Mouse (Mus musculus) C2C12 (cell line): Measurements from ENCODE around the gene Ppp1r1a. TPM values are rescaled to one million over a fixed set of nuclear protein-coding genes. Genes with fewer than 3 reads are reported as not detected.

Experiments used
- H3K27me3 ChIP-seq: one replicate; pipeline ENCODE4 v1.6.1; 2011; ENCODE audit not compliant: control insufficient read depth, insufficient read depth, insufficient read length
- H3K36me3 ChIP-seq: one replicate; pipeline ENCODE4 v1.6.1; 2011; ENCODE audit not compliant: control insufficient read depth, insufficient read depth
- H3K4me3 ChIP-seq: one replicate; pipeline ENCODE4 v1.5.1; 2011; ENCODE audit warnings: mild to moderate bottlenecking, control low read depth; ENCODE audit not compliant: poor library complexity, insufficient read depth, severe bottlenecking
- H3K79me2 ChIP-seq: one replicate; pipeline ENCODE4 v1.6.1; 2011; ENCODE audit not compliant: control insufficient read depth, insufficient read depth
- H3K79me3 ChIP-seq: one replicate; pipeline ENCODE4 v1.6.1; 2011; ENCODE audit warnings: low read depth, control low read depth
- H3ac ChIP-seq: one replicate; pipeline ENCODE3; 2011; ENCODE audit warnings: low read depth; ENCODE audit not compliant: control insufficient read depth, insufficient read length
- CEBPB ChIP-seq: IDR thresholded peaks from one replicate; pipeline ENCODE4 v1.6.1; 2011; ENCODE audit warnings: low read depth, mild to moderate bottlenecking, control low read depth, moderate library complexity
- CTCF ChIP-seq: IDR thresholded peaks from one replicate; pipeline ENCODE4 v1.5.1; 2011; ENCODE audit not compliant: control insufficient read depth, insufficient read depth, insufficient read length
- FOSL1 ChIP-seq: IDR thresholded peaks from one replicate; pipeline ENCODE4 v1.8.0; 2011; ENCODE audit warnings: mild to moderate bottlenecking, low read length; ENCODE audit not compliant: poor library complexity, insufficient read depth, severe bottlenecking
- MAX ChIP-seq: IDR thresholded peaks from one replicate; pipeline ENCODE4 v1.6.1; 2011; ENCODE audit warnings: mild to moderate bottlenecking, control low read depth
- MYOD1 ChIP-seq: IDR thresholded peaks from one replicate; pipeline ENCODE4 v1.6.1; 2011; ENCODE audit warnings: low read depth; ENCODE audit not compliant: control insufficient read depth, insufficient read length
- MYOG ChIP-seq: IDR thresholded peaks from one replicate; pipeline ENCODE4 v1.6.1; 2011; ENCODE audit not compliant: control insufficient read depth, insufficient read length; ENCODE audit errors: extremely low read depth
- USF1 ChIP-seq: IDR thresholded peaks from one replicate; pipeline ENCODE4 v1.6.1; 2011; ENCODE audit warnings: low read depth, mild to moderate bottlenecking, control low read depth, moderate library complexity
- polyA plus RNA-seq: library from polyadenylated mRNA; unstranded; fragments of >200 nt; fragmentation: generic; extraction: Trizol; gene quantifications from one replicate; pipeline ENCODE4 v1.2.1, GENCODE M21; 2012; ENCODE audit warnings: missing spikeins

The Ppp1r1a gene
- polyA plus RNA-seq, 1 experiment, result 0.02 TPM

GRCm38 (mm10) chr15:103547983-103548382, 10.2 kb upstream of the Ppp1r1a start:
- no peaks in the 10 kb centered on the region for H3K79me2 ChIP-seq
- no peaks in the 10 kb centered on the region for H3K79me3 ChIP-seq
- no peaks in the 10 kb centered on the region for H3K36me3 ChIP-seq
- no peak overlapping the region for H3ac ChIP-seq
- H3K4me3 ChIP-seq, result no peak overlapping the region
- no peak for TF ChIP-seq MAX
- TF ChIP-seq CTCF, result no peak
- no peak for TF ChIP-seq USF1
- TF ChIP-seq MYOG, result no peak
- no peak for TF ChIP-seq CEBPB
- no peak for TF ChIP-seq FOSL1
- TF ChIP-seq MYOD1, result no peak
- H3K27me3 ChIP-seq, result peaks cover 7% of the 10 kb centered on the region

DNA sequence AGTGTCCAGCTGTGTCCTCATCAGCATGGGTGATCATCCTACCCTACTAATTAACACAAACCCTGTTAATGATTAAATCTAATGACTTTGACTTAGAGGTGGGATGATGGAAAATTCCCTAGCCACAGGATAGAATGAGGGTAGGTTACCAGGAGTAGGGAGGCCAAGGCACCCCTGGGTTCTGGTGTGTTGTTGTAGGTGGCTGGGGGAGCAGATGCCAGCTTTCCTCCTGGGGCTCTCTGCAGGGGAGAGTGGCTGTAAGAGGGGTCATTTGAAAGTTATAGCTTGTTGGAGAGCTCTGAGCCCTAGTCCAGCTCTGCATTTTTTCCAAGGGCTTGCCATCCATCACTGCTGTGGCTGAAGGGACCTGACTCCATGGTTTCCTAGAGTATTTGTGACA, 4.7 kb upstream of the Ppp1r1a start:
- Histone ChIP-seq H3K27me3 (peaks cover 28% of the 10 kb centered on the region), H3ac (no peak overlapping the region), H3K4me3 (no peak overlapping the region), H3K79me2 (no peaks in the 10 kb centered on the region), H3K79me3 (no peaks in the 10 kb centered on the region), H3K36me3 (no peaks in the 10 kb centered on the region)
- no peak for TF ChIP-seq MAX
- TF ChIP-seq CEBPB, result no peak
- no peak for TF ChIP-seq MYOG
- TF ChIP-seq USF1, result no peak
- no peak for TF ChIP-seq FOSL1
- no peak for TF ChIP-seq MYOD1
- TF ChIP-seq CTCF, result no peak

GRCm38 (mm10) chr15:103540646-103541045, 2.8 kb upstream of the Ppp1r1a start:
- Histone ChIP-seq H3K79me2 (no peaks in the 10 kb centered on the region), H3K79me3 (no peaks in the 10 kb centered on the region), H3ac (no peak overlapping the region), H3K36me3 (no peaks in the 10 kb centered on the region), H3K27me3 (peaks cover 47% of the 10 kb centered on the region), H3K4me3 (no peak overlapping the region)
- TF ChIP-seq CTCF (no peak), FOSL1 (no peak), USF1 (no peak), CEBPB (no peak), MYOG (no peak), MYOD1 (no peak), MAX (no peak)

DNA sequence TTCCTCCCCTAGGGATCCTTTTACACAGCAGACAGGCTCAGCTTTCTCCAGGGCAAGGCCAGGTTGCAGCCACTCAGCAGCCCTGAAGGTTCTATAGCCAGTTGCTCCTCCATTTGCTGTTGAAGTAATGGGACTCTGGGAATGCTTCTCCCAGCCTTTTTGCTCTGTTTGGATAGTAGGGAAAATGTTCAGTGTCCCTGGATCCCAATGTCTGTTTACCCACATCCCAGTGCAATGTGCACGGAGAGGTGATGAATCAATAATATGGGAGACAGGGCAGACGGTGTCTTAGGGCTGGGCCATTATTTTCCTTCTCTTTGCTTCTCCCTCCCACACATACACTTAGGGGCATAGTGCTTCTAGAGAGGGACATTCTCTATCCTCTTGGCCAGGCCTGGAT, 1.5 kb upstream of the Ppp1r1a start:
- H3K79me3 ChIP-seq, result no peaks in the 10 kb centered on the region
- no peaks in the 10 kb centered on the region for H3K36me3 ChIP-seq
- no peak overlapping the region for H3K4me3 ChIP-seq
- H3K79me2 ChIP-seq, result no peaks in the 10 kb centered on the region
- TF ChIP-seq MYOD1 (no peak), MYOG (no peak), CTCF (no peak), USF1 (no peak), CEBPB (no peak), MAX (no peak), FOSL1 (no peak)
- H3K27me3 ChIP-seq, result peaks cover 57% of the 10 kb centered on the region
- H3ac ChIP-seq, result no peak overlapping the region

DNA sequence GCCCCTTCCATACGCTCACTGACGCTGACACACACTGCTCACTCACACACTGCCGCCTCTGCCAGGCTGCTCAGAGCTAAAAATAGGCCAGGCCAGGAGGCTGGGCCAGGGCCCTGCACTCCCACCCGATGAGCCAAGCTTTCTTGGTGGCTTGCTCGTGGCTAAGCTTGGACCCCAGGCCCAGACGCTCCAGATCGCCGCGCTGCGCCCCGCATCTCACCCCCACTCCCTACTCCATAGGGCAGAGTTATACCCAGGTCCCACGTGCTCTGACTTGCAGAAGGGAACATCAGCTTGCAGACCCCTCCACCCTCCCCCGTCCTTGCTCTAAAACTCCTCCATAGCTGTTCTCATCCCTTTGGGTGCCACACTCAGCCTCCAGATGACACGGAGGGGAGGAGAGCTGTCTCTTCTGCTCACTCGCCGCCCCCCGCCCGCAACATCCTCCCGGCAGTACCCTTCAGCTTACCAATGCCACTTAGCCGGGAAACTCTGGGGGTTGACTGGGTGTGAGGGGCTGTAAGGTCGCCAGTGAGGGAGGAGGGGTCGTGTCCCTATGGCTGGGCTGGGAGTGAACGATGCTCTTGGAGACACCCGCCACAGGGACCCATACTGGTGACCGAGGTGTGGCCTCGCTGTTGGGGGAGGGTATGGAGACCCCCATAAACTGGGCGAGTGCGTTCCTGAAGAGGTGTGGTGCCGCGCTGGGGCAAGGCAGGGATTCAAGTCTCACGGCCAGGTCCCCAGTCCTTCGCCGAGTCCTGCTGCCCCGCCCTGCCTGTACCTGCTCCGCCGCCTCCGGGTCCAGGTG, 587 bp downstream of the Ppp1r1a start:
- Histone ChIP-seq H3K36me3 (no peaks in the 10 kb centered on the region), H3K4me3 (no peak overlapping the region), H3K79me2 (no peaks in the 10 kb centered on the region), H3K27me3 (peaks cover 65% of the 10 kb centered on the region), H3K79me3 (no peaks in the 10 kb centered on the region), H3ac (no peak overlapping the region)
- TF ChIP-seq CEBPB, result no peak

DNA sequence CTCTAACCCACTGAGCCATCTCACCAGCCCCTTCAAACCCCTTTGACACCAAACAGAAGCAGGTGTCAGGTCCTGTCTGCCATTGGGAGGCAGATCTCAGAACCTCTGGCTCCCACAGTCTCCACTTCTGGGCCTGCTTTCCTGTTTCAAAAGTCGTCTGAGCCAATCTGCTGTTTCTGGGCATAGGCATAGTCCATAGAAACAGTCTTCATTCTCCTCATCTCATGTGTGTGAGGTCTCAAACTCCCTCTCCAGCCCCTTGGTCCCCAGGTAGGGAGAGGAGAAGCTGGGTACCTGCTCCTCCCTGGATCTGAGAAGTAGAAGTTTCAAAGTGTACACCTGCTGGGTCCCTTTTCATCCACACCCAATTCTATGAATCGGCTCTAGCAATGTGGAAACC, 1.3 kb downstream of the Ppp1r1a start:
- H3K4me3 ChIP-seq, result no peak overlapping the region
- peaks cover 67% of the 10 kb centered on the region for H3K27me3 ChIP-seq

More for the DNA sequence above, 1.3 kb downstream of the Ppp1r1a start:
- no peaks in the 10 kb centered on the region for H3K79me2 ChIP-seq
- no peak overlapping the region for H3ac ChIP-seq
- H3K79me3 ChIP-seq, result no peaks in the 10 kb centered on the region
- no peak for TF ChIP-seq USF1
- TF ChIP-seq MYOG, result no peak
- no peak for TF ChIP-seq MAX
- TF ChIP-seq MYOD1, result no peak
- TF ChIP-seq CTCF, result no peak
- TF ChIP-seq CEBPB, result no peak
- TF ChIP-seq FOSL1, result no peak
- H3K36me3 ChIP-seq, result no peaks in the 10 kb centered on the region
